Mouse (Mus musculus) embryonic facial prominence, embryonic 12.5 days (tissue): ENCODE results near the gene Zfp358. TPM values are rescaled to one million over a fixed set of nuclear protein-coding genes. Genes with fewer than 3 reads are reported as not detected.

Experiments used
- ATAC-seq: fragments of 200-750 bp; cut with Nextera tagmentation; 2 replicates; pipeline ENCODE4 v1.8.0; 2017; ENCODE audit not compliant: insufficient number of reproducible peaks, insufficient read depth, low FRiP score, low TSS enrichment
- H3K27ac ChIP-seq: fragments of 300-500 bp; sonication (generic); 2 replicates; pipeline ENCODE4 v1.5.1; 2016; ENCODE audit warnings: mild to moderate bottlenecking
- H3K27me3 ChIP-seq: fragments of 300-500 bp; sonication (generic); 2 replicates; pipeline ENCODE4 v1.6.1; 2016; ENCODE audit warnings: mild to moderate bottlenecking, moderate library complexity
- H3K36me3 ChIP-seq: fragments of 300-500 bp; sonication (generic); 2 replicates; pipeline ENCODE4 v1.6.1; 2016; ENCODE audit warnings: mild to moderate bottlenecking
- H3K4me1 ChIP-seq: fragments of 300-500 bp; sonication (generic); 2 replicates; pipeline ENCODE4 v1.6.1; 2016
- H3K4me2 ChIP-seq: fragments of 300-500 bp; sonication (generic); replicated peaks from 2 replicates; pipeline ENCODE4 v1.6.1; 2016; ENCODE audit warnings: mild to moderate bottlenecking, moderate library complexity
- H3K4me3 ChIP-seq: fragments of 300-500 bp; sonication (generic); 2 replicates; pipeline ENCODE4 v1.5.1; 2016; ENCODE audit warnings: mild to moderate bottlenecking
- H3K9ac ChIP-seq: fragments of 300-500 bp; sonication (generic); 2 replicates; pipeline ENCODE4 v1.6.1; 2016; ENCODE audit warnings: mild to moderate bottlenecking, moderate library complexity
- H3K9me3 ChIP-seq: fragments of 300-500 bp; sonication (generic); 2 replicates; pipeline ENCODE4 v1.6.1; 2016; ENCODE audit warnings: mild to moderate bottlenecking, moderate library complexity
- WGBS: fragments of 180-500 bp; shearing (Covaris S2); methylation state at CpG from one replicate; pipeline ENCODE4 v1.1.7; 2016; 5-methylcytosine and 5-hydroxymethylcytosine counted together
- polyA plus RNA-seq: library from polyadenylated mRNA; unstranded; fragments of >200 nt; fragmentation: Nextera tagmentation; extraction: Ambion mirVana; gene quantifications from 2 replicates; pipeline ENCODE4 v1.2.1, GENCODE M21; 2016

The Zfp358 gene
- polyA plus RNA-seq, 1 experiment from 2014 or later, result 66.4 TPM

GRCm38 (mm10) chr8:3500235-3501090 is 7.5 kb downstream of the Zfp358 start, which contains the start of gene Mcoln1:
TSS of gene Mcoln1 (plus strand) at chr8:3500457.
- peak within 1 kb of the TSS; percentile 66 for H3K4me2 ChIP-seq
- H3K9me3 ChIP-seq, result peaks cover 10% of the 10 kb centered on the region
- H3K9ac ChIP-seq, result peak within 1 kb of the TSS; percentile 78
- peak within 1 kb of the TSS; percentile 83 for H3K4me3 ChIP-seq
- under 1% methylated on average over 68 of the region's 70 CpGs for WGBS
- peaks cover 11% of the 10 kb centered on the region for H3K4me1 ChIP-seq
- peaks cover 23% of the 10 kb centered on the region for H3K36me3 ChIP-seq
- no peaks in the 10 kb centered on the region for H3K27me3 ChIP-seq
- peak within 1 kb of the TSS; percentile 94 for H3K27ac ChIP-seq
- peak; percentile 83 for ATAC-seq

DNA sequence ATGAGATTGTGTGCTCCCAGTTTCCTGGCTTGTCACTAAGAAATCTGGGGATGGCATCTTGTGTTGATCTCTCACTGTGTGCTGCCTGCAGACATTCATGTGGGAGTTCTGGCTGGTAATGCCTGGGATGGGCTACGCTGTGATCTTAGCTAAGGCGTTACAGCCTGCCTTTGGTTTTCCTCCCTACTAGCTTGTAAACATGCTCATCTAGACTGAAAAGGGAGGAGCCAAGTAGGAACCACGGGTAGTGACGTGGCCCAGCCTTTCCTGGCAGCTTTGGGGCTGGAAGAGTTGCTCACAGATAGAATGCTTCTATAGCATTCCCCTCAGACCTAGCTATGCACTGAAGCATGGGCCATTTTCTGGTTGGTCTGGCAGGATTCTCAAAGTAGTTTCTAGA is 9.3 kb downstream of the Zfp358 start:
- peaks cover 11% of the 10 kb centered on the region for H3K4me1 ChIP-seq
- no peak for ATAC-seq
- WGBS, result 69% methylated on average over 4 of the region's 4 CpGs
- H3K9me3 ChIP-seq, result no peaks in the 10 kb centered on the region
- H3K4me2 ChIP-seq, result 0 out of 2 replicates have a peak overlapping the region, but pooled peaks have one; percentile 1
- no peak overlapping the region for H3K27ac ChIP-seq
- no peak overlapping the region for H3K9ac ChIP-seq
- H3K4me3 ChIP-seq, result no peak overlapping the region
- peaks cover 23% of the 10 kb centered on the region for H3K36me3 ChIP-seq
- no peaks in the 10 kb centered on the region for H3K27me3 ChIP-seq

- Histone ChIP-seq H3K4me2 (no peak overlapping the region), H3K9me3 (no peaks in the 10 kb centered on the region), H3K4me3 (no peak overlapping the region), H3K36me3 (peaks cover 70% of the 10 kb centered on the region), H3K27me3 (no peaks in the 10 kb centered on the region), H3K27ac (no peak overlapping the region), H3K9ac (no peak overlapping the region), H3K4me1 (no peaks in the 10 kb centered on the region)
- WGBS, result 76% methylated on average over 6 of the region's 6 CpGs
- ATAC-seq, result no peak
These were observed 15.2 kb downstream of the Zfp358 start for GRCm38 (mm10) chr8:3507979-3508754.

- Histone ChIP-seq H3K9ac (peak overlapping the region; percentile 61; the same call in 1 of the 2 replicates), H3K9me3 (no peaks in the 10 kb centered on the region)
- 26% methylated on average over 13 of the region's 13 CpGs for WGBS
These were observed 21.8 kb downstream of the Zfp358 start for GRCm38 (mm10) chr8:3514681-3515247.

DNA sequence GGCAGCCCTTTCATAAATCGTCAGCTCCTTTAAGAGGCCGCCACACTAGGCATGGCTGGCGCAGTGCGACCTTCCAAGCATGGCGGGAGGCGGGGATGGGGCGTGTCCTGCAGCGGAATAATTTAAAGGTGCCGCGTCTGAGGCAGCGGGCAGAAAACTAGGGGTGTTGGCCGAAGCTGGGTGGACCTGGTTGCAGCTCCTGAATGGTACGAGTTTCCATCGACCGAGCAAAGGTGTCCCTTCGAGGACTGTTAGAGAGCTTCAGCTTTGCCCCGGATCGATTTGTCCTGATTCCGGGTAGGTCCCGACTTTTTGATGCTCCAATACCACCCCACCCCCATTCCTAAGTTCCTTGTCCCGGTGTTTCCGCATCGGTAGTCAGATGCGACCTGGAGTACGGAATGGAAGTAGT is 22.3 kb downstream of the Zfp358 start, which contains the start of gene Pnpla6:
Gene Pnpla6, plus strand, starts transcription at position 125 of the 412 bp plus-strand sequence.
- Histone ChIP-seq H3K27ac (peak within 1 kb of the TSS; percentile 77), H3K9ac (peak within 1 kb of the TSS; percentile 61), H3K36me3 (peaks cover 33% of the 10 kb centered on the region), H3K4me2 (peak within 1 kb of the TSS; percentile 96), H3K4me1 (0 out of 2 replicates have a peak, but pooled peaks cover 4% of the 10 kb centered on the region), H3K9me3 (no peaks in the 10 kb centered on the region), H3K27me3 (no peaks in the 10 kb centered on the region), H3K4me3 (peak within 1 kb of the TSS; percentile 62)
- under 1% methylated on average over 25 of the region's 25 CpGs for WGBS
- ATAC-seq, result peak; percentile 70

More at GRCm38 (mm10) chr8:3514681-3515247, 21.8 kb downstream of the Zfp358 start:
- Histone ChIP-seq H3K4me2 (peak overlapping the region; percentile 96), H3K36me3 (peaks cover 36% of the 10 kb centered on the region), H3K27ac (peak overlapping the region; percentile 77), H3K27me3 (no peaks in the 10 kb centered on the region), H3K4me1 (0 out of 2 replicates have a peak, but pooled peaks cover 4% of the 10 kb centered on the region), H3K4me3 (peak overlapping the region; percentile 62)
- ATAC-seq, result no peak; the same call in 1 of the 2 replicates

GRCm38 (mm10) chr8:3515771-3516417 is 23.0 kb downstream of the Zfp358 start:
- H3K36me3 ChIP-seq, result peaks cover 26% of the 10 kb centered on the region; the same call in 1 of the 2 replicates
- no peaks in the 10 kb centered on the region for H3K9me3 ChIP-seq
- peak overlapping the region; percentile 62 for H3K4me3 ChIP-seq
- H3K27me3 ChIP-seq, result no peaks in the 10 kb centered on the region
- peak overlapping the region; percentile 96 for H3K4me2 ChIP-seq
- peak overlapping the region; percentile 61 for H3K9ac ChIP-seq
- peak; percentile 42 for ATAC-seq
- WGBS, result under 1% methylated on average over 25 of the region's 25 CpGs
- 0 out of 2 replicates have a peak, but pooled peaks cover 4% of the 10 kb centered on the region for H3K4me1 ChIP-seq
- peak overlapping the region; percentile 76 for H3K27ac ChIP-seq

DNA sequence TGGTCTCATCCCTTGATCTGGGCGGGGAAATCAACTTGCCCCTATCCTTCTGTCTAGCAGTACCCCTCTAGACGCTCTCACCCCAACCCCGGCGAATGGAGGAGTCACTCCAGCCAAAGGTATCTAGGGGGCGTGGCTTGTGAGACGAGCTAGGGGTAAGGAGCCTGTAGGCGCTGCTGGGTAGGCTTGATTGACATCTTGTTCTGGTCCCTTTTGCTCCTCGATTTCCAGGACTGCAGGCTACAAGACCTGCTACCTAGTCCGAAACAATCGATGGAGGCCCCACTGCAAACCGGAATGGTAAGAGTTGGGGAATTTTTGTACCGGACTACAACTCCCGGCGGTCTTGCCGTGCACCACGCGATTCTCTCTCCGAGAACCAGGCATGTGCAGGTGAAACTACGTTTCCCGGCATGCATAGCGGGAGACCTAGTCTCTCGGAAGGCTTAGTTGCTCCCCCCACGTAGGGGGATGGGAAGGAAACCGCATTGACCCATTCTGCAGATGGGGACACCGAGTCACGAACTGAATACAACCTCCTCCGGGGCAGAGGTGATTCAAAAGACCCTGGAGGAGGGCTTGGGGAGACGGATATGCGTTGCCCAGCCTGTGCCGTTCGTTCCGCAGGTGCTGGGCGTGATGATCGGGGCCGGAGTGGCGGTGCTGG is 23.6 kb downstream of the Zfp358 start:
- H3K9ac ChIP-seq, result peak overlapping the region; percentile 61
- H3K27me3 ChIP-seq, result no peaks in the 10 kb centered on the region
- H3K27ac ChIP-seq, result peak overlapping the region; percentile 76
- WGBS, result 1% methylated on average over 36 of the region's 36 CpGs
- peak overlapping the region; percentile 96 for H3K4me2 ChIP-seq
- H3K36me3 ChIP-seq, result peaks cover 26% of the 10 kb centered on the region
- H3K4me3 ChIP-seq, result peak overlapping the region; percentile 62
- peak; percentile 86 for ATAC-seq
- H3K4me1 ChIP-seq, result 0 out of 2 replicates have a peak, but pooled peaks cover 4% of the 10 kb centered on the region
- no peaks in the 10 kb centered on the region for H3K9me3 ChIP-seq

- Histone ChIP-seq H3K9me3 (no peaks in the 10 kb centered on the region), H3K27me3 (no peaks in the 10 kb centered on the region), H3K4me3 (peak overlapping the region; percentile 62), H3K27ac (0 out of 2 replicates have a peak overlapping the region, but pooled peaks have one; percentile 76), H3K36me3 (peaks cover 26% of the 10 kb centered on the region), H3K4me2 (peak overlapping the region; percentile 96), H3K4me1 (0 out of 2 replicates have a peak, but pooled peaks cover 4% of the 10 kb centered on the region), H3K9ac (peak overlapping the region; percentile 58)
- no peak for ATAC-seq
- 6% methylated on average over 16 of the region's 16 CpGs for WGBS
These were observed 24.2 kb downstream of the Zfp358 start for GRCm38 (mm10) chr8:3517117-3517495.

GRCm38 (mm10) chr8:3522007-3522697 is 29.2 kb downstream of the Zfp358 start:
- Histone ChIP-seq H3K36me3 (peaks cover 54% of the 10 kb centered on the region), H3K4me3 (no peak overlapping the region), H3K27ac (no peak overlapping the region), H3K4me2 (no peak overlapping the region), H3K9ac (no peak overlapping the region), H3K4me1 (no peaks in the 10 kb centered on the region), H3K27me3 (no peaks in the 10 kb centered on the region), H3K9me3 (no peaks in the 10 kb centered on the region)
- 85% methylated on average over 13 of the region's 13 CpGs for WGBS
- ATAC-seq, result no peak

DNA sequence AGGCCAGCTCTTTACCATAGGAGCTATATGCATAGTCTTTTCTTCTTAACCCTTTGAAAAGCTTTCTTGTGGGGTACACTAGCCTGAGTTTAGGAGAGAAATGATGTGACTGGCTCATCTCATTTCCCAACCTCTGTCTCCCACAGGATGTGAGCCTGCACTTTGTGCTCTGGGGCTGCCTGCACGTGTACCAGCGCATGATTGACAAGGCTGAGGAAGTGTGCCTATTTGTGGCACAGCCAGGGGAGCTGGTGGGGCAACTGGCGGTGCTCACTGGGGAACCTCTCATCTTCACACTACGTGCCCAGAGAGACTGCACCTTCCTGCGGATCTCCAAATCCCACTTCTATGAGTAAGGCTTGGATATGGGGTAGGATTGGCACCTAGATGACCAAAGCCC is 37.9 kb downstream of the Zfp358 start:
- Histone ChIP-seq H3K4me2 (no peak overlapping the region), H3K9me3 (no peaks in the 10 kb centered on the region), H3K27ac (no peak overlapping the region), H3K4me1 (no peaks in the 10 kb centered on the region), H3K9ac (no peak overlapping the region; the same call in 1 of the 2 replicates), H3K36me3 (peaks cover 41% of the 10 kb centered on the region), H3K27me3 (no peaks in the 10 kb centered on the region), H3K4me3 (no peak overlapping the region)
- WGBS, result 82% methylated on average over 5 of the region's 5 CpGs
- no peak for ATAC-seq
